Mouse (Mus musculus): Measurements from ENCODE around the gene Mthfr. TPM values are rescaled to one million over a fixed set of nuclear protein-coding genes. Genes with fewer than 3 reads are reported as not detected.

Gene Mthfr
- total and polyA plus RNA-seq, 3 experiments, result 15.3 to 17.0 (median 16.3) TPM

DNA sequence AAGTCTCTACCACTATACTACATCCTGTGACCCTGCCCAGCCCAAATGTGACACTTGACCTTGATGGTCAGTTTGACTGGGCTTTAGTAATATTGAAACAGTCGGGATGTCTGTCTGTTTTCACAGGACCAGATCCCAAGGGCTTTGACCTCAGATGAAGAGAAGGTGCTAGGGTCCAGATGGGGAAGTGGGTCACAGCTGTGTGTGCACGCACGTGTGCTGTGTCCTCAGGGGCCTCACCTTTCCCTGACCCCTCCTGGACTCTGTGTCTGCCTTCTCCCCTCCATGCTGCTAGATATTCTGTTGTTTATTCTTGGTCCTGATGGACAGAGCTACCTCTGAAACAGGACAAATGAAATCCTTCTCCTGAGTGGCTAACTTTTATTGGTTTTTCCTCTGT lies 27.5 kb upstream of the Mthfr start:
- in situ Hi-C loops (cut with MboI; ENCODE audit: low pct_ligation_motif_present, low pct_unique_long_range_greater_than_20kb, low sequenced_read_pairs), result no loop called here
- no peak for DNase-seq (ENCODE audit: extremely low read depth)
- no peaks in the 10 kb centered on the region for H3K9me3 ChIP-seq (replicated peaks; ENCODE audit: low read length)
- no peak overlapping the region for H3K27ac ChIP-seq (ENCODE audit: insufficient read depth, low read depth)
- H3K27me3 ChIP-seq (replicated peaks), result no peaks in the 10 kb centered on the region
- no peaks in the 10 kb centered on the region for H3K4me1 ChIP-seq (ENCODE audit: control insufficient read depth in 1 of 2, insufficient read depth in 2 of 2)
- no peaks in the 10 kb centered on the region for H3K79me2 ChIP-seq (replicated peaks; ENCODE audit: control insufficient read depth, extremely low read depth, insufficient read depth, poor library complexity, severe bottlenecking)
- dilution Hi-C loops (cut with MboI; ENCODE audit: extremely low pct_ligation_motif_present, extremely low pct_unique_long_range_greater_than_20kb, low sequenced_read_pairs), result no loop called here
- peaks cover 92 to 100% of the 10 kb centered on the region in 2 experiments for H3K36me3 ChIP-seq (replicated peaks in 1 of 2; ENCODE audit: control insufficient read depth in 1 of 2, insufficient read depth in 1 of 2, low read length in 1 of 2)
- TF ChIP-seq ZC3H11A (IDR thresholded peaks at IDR 0.05; ENCODE audit: low read depth, low read length) (no peak), BHLHE40 (IDR thresholded peaks at IDR 0.05; ENCODE audit: low read depth, low read length) (peak; percentile 65)
- H3K4me3 ChIP-seq (replicated peaks in 1 of 3; ENCODE audit: low read depth in 2 of 3, low read length in 2 of 3, poor library complexity in 1 of 3), result no peak overlapping the region
- H3K9ac ChIP-seq (ENCODE audit: insufficient read depth, low read depth), result no peak overlapping the region
- no peak overlapping the region for H3K4me2 ChIP-seq (ENCODE audit: insufficient read depth, low read depth, poor library complexity, severe bottlenecking)

DNA sequence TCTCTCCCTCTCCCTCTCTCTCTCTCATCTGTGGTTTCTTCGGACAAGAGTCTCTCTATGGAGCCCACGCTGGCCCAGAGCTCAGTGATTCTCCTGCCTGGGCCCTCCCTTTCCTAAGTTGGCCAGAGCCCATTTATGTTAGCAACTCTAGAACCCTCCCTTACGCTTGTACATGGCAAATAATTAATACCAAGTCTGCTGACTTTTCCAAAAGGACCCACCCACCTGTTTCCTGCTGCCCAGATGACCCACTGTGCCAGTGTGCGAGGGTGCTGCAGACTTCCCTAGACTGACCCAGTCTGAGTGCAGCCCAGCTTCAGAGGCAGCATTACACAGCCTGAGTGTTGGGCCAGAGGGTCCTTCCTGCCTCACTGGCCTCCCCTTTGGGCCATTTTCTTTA lies 26.7 kb upstream of the Mthfr start:
- in situ Hi-C loops (cut with MboI; ENCODE audit: low pct_ligation_motif_present, low pct_unique_long_range_greater_than_20kb, low sequenced_read_pairs), result no loop called here

DNA sequence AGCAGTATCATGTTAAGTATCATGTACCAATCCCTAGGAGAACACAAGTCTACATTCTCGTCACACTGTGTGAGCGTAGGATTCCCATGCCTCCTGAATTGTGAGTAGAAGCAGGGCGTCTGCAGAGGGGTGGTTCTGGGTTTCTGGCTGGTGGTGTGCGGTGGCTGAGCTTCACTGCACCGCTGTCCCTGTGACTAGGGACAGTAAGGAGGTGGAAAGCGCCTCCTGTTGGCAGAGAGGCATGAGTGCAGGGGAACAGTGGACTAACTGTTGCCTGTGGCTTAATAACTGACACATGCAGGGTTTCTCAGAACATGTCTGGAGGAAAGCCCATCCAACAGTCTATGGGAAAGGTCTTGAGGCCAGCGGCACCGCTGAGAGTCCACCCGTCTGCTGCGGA lies 23.5 kb upstream of the Mthfr start:
- Histone ChIP-seq H3K4me3 (replicated peaks in 1 of 3; ENCODE audit: low read depth in 2 of 3, low read length in 2 of 3, poor library complexity in 1 of 3) (no peak overlapping the region), H3K4me2 (ENCODE audit: insufficient read depth, low read depth, poor library complexity, severe bottlenecking) (no peak overlapping the region), H3K4me1 (ENCODE audit: control insufficient read depth in 1 of 2, insufficient read depth in 2 of 2) (no peaks in the 10 kb centered on the region), H3K9ac (ENCODE audit: insufficient read depth, low read depth) (no peak overlapping the region), H3K27me3 (replicated peaks) (no peaks in the 10 kb centered on the region), H3K27ac (ENCODE audit: insufficient read depth, low read depth) (no peak overlapping the region), H3K79me2 (replicated peaks; ENCODE audit: control insufficient read depth, extremely low read depth, insufficient read depth, poor library complexity, severe bottlenecking) (no peaks in the 10 kb centered on the region), H3K36me3 (replicated peaks in 1 of 2; ENCODE audit: control insufficient read depth in 1 of 2, insufficient read depth in 1 of 2, low read length in 1 of 2) (peaks cover 91 to 96% of the 10 kb centered on the region in 2 experiments), H3K9me3 (replicated peaks; ENCODE audit: low read length) (no peaks in the 10 kb centered on the region)
- dilution Hi-C loops (cut with MboI; ENCODE audit: extremely low pct_ligation_motif_present, extremely low pct_unique_long_range_greater_than_20kb, low sequenced_read_pairs), result no loop called here
- in situ Hi-C loops (cut with MboI; ENCODE audit: low pct_ligation_motif_present, low pct_unique_long_range_greater_than_20kb, low sequenced_read_pairs), result no loop called here
- TF ChIP-seq RAD21 (IDR thresholded peaks at IDR 0.05; ENCODE audit: low read depth, low read length) (peak; percentile 40), ZMIZ1 (IDR thresholded peaks at IDR 0.05; ENCODE audit: low read depth, low read length) (no peak), SMC3 (IDR thresholded peaks at IDR 0.05; ENCODE audit: low read depth, low read length) (peak; percentile 66), CTCF (conservative IDR thresholded peaks at IDR 0.05 in 1 of 2, IDR thresholded peaks at IDR 0.05 in 1 of 2; ENCODE audit: low read depth in 2 of 2, low read length in 2 of 2) (peak; percentile 17 to 67; a peak in 3 of 4 replicates)
- DNase-seq (ENCODE audit: extremely low read depth), result peak; percentile 31

More for the DNA sequence above, 26.7 kb upstream of the Mthfr start:
- dilution Hi-C loops (cut with MboI; ENCODE audit: extremely low pct_ligation_motif_present, extremely low pct_unique_long_range_greater_than_20kb, low sequenced_read_pairs), result no loop called here
- no peak overlapping the region for H3K9ac ChIP-seq (ENCODE audit: insufficient read depth, low read depth)
- no peaks in the 10 kb centered on the region for H3K27me3 ChIP-seq (replicated peaks)
- H3K9me3 ChIP-seq (replicated peaks; ENCODE audit: low read length), result no peaks in the 10 kb centered on the region
- H3K4me1 ChIP-seq (ENCODE audit: control insufficient read depth in 1 of 2, insufficient read depth in 2 of 2), result no peaks in the 10 kb centered on the region
- no peak overlapping the region for H3K4me3 ChIP-seq (replicated peaks in 1 of 3; ENCODE audit: low read depth in 2 of 3, low read length in 2 of 3, poor library complexity in 1 of 3)
- TF ChIP-seq MAFK (IDR thresholded peaks at IDR 0.05; ENCODE audit: insufficient replicate concordance, low read length) (no peak), PAX5 (IDR thresholded peaks at IDR 0.05; ENCODE audit: low read length) (no peak), SMC3 (IDR thresholded peaks at IDR 0.05; ENCODE audit: low read depth, low read length) (no peak), CTCF (conservative IDR thresholded peaks at IDR 0.05 in 1 of 2, IDR thresholded peaks at IDR 0.05 in 1 of 2; ENCODE audit: low read depth in 2 of 2, low read length in 2 of 2) (no peak), JUN (IDR thresholded peaks at IDR 0.05; ENCODE audit: insufficient read depth, low read depth, low read length) (no peak), HCFC1 (IDR thresholded peaks at IDR 0.05; ENCODE audit: low read depth, low read length) (no peak), POLR2AphosphoS2 (IDR thresholded peaks at IDR 0.05; ENCODE audit: low read depth, low read length) (no peak), ZC3H11A (IDR thresholded peaks at IDR 0.05; ENCODE audit: low read depth, low read length) (no peak), ZNF384 (IDR thresholded peaks at IDR 0.05; ENCODE audit: low read depth, low read length) (no peak), MAX (IDR thresholded peaks at IDR 0.05; ENCODE audit: low read length) (no peak), ELF1 (IDR thresholded peaks at IDR 0.05; ENCODE audit: low read depth, low read length) (no peak), MEF2A (IDR thresholded peaks at IDR 0.05; ENCODE audit: borderline replicate concordance, low read depth, low read length) (no peak), MXI1 (IDR thresholded peaks at IDR 0.05; ENCODE audit: low read depth, low read length) (no peak), BHLHE40 (IDR thresholded peaks at IDR 0.05; ENCODE audit: low read depth, low read length) (no peak), ETS1 (conservative IDR thresholded peaks at IDR 0.05; ENCODE audit: low read depth, low read length) (no peak), JUND (conservative IDR thresholded peaks at IDR 0.05; ENCODE audit: low read depth, low read length) (no peak), NRF1 (IDR thresholded peaks at IDR 0.05; ENCODE audit: low read depth, low read length) (no peak)
- peaks cover 93 to 100% of the 10 kb centered on the region in 2 experiments for H3K36me3 ChIP-seq (replicated peaks in 1 of 2; ENCODE audit: control insufficient read depth in 1 of 2, insufficient read depth in 1 of 2, low read length in 1 of 2)
- H3K79me2 ChIP-seq (replicated peaks; ENCODE audit: control insufficient read depth, extremely low read depth, insufficient read depth, poor library complexity, severe bottlenecking), result no peaks in the 10 kb centered on the region
- no peak overlapping the region for H3K4me2 ChIP-seq (ENCODE audit: insufficient read depth, low read depth, poor library complexity, severe bottlenecking)
- no peak overlapping the region for H3K27ac ChIP-seq (ENCODE audit: insufficient read depth, low read depth)
- DNase-seq (ENCODE audit: extremely low read depth), result no peak

All from CH12.LX (cell line).